Mouse (Mus musculus) layer of hippocampus, postnatal 14 days (tissue): ENCODE results near the gene Spem1. TPM values are rescaled to one million over a fixed set of nuclear protein-coding genes. Genes with fewer than 3 reads are reported as not detected.

Source experiments
- DNase-seq, 2 experiments: peaks; one replicate each; pipeline ENCODE4 v3.0.0; 2021 to 2022; ENCODE audit warnings: low spot score in 2 of 2, mixed read lengths in 1 of 2
- total RNA-seq, 2 experiments: library from RNA; stranded (reverse); gene quantifications; 2 replicates each; pipeline ENCODE4 v1.2.3; 2021

The Spem1 gene
- total RNA-seq, 2 experiments from 2014 or later: 0.50 to 0.74 TPM

GRCm38 (mm10) chr11:69800392-69801197, 21.4 kb downstream of the Spem1 start:
- DNase-seq: peak; percentile 77 to 80

- DNase-seq: no peak
These were observed 21.9 kb downstream of the Spem1 start for GRCm38 (mm10) chr11:69800138-69800391.

GRCm38 (mm10) chr11:69799394-69800137, 22.4 kb downstream of the Spem1 start:
- DNase-seq: no peak

GRCm38 (mm10) chr11:69797924-69798323, 24.1 kb downstream of the Spem1 start:
- no peak for DNase-seq

DNA sequence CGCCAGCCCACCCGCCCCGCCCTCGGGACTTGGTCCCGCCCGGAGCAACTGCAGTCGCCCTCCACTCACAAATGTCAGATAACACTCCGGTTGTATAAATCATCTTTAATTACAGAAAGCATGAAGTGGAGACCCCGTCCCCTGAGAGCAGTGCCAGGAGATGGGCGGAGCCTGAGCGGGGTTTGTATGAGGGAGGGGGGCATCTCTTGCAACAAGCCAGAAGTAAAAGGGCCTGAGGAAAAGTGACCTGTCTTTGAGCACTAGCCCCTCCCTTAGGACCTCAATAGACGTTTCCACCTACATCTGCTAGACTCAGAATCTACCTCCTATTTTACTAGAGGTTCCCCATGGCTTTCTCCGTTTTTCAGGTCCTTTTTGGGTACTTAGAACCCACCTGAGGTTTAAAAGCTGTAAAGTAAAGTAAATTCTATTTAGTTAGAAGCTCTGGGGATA, 26.0 kb downstream of the Spem1 start:
- no peak for DNase-seq

GRCm38 (mm10) chr11:69795168-69795982, 26.6 kb downstream of the Spem1 start, which contains the start of gene Chrnb1:
Gene Chrnb1 (minus strand): TSS chr11:69795943.
- DNase-seq: peak; percentile 78 to 95

- DNase-seq: no peak
These were observed 28.6 kb downstream of the Spem1 start for GRCm38 (mm10) chr11:69793429-69793828.

GRCm38 (mm10) chr11:69791420-69791819, 30.6 kb downstream of the Spem1 start:
- DNase-seq: no peak

DNA sequence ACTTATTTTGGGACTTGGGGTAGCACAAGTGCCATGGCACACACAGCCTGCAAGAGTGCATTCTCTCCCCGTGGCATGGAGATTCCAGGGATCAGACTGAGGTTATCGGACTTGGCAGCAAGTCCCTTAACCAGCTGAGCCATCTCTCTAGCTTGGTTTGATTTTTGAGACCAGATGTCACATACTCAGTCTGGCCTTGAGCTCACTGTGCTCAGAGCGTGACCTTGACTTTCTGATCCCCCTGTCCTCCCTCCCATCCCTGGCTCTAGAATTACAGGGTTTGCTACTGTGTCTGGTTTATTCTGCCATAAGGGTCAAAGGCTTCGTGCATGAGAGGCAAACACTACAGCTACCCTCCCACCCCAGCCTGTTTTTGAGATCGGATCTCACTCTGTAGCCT, 32.5 kb downstream of the Spem1 start:
- DNase-seq: no peak

DNA sequence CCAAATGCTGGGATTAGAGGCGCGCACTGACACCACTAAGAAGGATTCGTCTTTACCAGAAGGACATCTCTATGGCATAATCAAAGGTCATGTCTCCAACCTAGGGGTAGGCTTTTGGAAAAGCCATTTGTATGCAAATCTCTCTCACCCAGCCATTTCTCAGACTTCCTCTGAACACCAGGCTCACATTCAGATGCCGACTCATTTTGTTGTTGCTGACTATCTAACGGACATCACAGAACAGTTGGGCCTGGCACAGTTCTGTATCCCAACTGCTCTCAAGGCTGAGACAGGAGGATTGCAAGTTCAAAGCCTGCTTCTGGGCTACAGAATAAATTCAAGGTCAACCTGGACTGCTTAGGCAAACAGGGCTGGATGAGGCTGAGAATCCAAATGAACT, 34.7 kb downstream of the Spem1 start:
- DNase-seq: no peak

GRCm38 (mm10) chr11:69784793-69785272, 37.1 kb downstream of the Spem1 start:
- no peak for DNase-seq

DNA sequence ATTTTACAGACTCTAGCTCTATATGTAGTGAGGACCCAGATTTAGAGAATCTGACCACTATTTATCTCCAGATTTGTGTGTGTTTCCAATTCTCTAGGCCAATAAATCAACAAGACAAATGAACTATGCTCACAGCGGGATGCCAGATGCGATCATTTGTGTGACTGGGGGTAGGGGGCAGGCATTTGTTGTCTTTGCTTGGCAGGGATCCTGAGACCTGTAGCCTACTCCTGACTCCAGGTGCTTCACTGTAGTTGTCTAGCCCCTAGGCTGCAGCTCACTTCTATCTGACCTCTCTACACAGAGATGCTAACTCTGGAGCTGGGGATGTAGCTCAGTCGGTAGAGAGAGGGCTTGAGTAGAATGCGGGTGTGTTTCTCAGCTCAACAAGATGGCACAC, 40.2 kb downstream of the Spem1 start:
- DNase-seq: no peak

DNA sequence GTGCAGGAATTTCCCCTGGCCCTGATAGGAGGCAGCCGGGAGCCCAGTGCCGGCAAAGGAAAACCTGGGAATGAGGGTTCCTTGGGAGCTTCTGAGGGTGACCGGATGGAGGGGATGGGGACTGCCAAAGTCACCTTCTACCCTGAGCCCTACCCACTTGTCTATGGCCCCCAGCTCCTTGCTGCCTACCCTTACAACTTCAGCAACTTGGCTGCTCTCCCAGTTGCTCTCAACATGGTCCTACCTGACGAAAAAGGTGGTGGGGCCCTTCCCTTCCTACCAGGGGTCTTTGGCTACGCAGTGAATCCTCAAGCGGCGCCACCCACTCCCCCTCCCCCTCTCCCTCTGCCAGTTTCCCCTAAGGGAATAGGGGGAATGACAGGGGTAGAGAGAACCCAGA, 43.0 kb downstream of the Spem1 start:
- no peak for DNase-seq

GRCm38 (mm10) chr11:69778258-69778982, 43.6 kb downstream of the Spem1 start:
- DNase-seq: no peak

DNA sequence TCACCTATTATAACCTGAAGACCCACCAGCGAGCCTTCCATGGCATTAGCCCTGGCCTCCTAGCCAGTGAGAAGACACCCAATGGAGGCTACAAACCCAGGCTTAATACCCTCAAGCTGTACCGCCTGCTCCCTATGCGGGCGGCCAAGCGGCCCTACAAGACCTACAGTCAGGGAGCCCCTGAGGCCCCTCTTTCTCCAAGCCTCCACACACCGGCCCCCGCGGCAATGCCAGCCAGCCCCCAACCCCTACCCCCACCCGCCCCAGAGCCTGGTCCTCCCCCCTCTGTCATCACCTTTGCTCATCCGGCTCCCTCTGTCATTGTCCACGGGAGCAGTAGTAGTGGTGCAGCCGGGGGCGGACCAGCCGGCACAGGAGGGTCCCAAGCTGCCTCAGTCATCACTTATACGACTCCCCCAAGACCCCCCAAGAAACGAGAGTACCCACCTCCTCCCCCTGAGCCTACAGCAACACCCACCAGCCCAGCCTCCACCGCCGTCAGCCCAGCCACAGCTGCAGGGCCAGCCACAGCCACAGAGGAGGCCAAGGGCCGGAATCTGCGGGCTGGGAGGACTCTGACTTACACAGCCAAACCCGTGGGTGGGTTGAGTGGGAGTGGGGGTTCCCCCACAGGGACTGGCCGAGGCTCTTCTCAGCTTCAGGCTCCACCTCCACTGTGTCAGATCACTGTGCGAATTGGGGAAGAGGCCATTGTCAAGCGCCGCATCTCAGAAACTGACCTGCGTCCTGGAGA, 44.3 kb downstream of the Spem1 start:
- no peak for DNase-seq

DNA sequence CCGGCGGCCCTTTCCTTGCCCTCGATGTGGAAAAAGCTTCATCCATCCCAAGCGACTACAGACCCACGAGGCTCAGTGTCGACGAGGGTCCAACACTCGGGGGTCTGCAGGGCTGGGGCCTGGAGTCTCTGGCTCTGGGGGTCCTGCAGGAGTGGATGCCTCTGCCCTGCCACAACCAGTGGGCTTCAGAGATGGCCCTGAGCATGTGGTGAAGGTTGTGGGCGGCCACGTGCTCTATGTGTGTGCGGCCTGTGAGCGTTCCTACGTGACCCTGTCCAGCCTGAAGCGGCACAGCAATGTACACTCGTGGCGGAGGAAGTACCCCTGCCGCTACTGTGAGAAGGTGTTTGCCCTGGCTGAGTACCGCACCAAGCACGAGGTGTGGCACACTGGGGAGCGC, 45.5 kb downstream of the Spem1 start:
- no peak for DNase-seq

GRCm38 (mm10) chr11:69775716-69776115, 46.3 kb downstream of the Spem1 start:
- no peak for DNase-seq

- no peak for DNase-seq
These were observed 47.0 kb downstream of the Spem1 start for GRCm38 (mm10) chr11:69774961-69775360.
